Mouse (Mus musculus): ENCODE data around the gene Fgd6. TPM values are rescaled to one million over a fixed set of nuclear protein-coding genes. Genes with fewer than 3 reads are reported as not detected.

Fgd6 gene
- total RNA-seq, 2 experiments from 2014 or later, result 9.4 to 11.7 TPM

- no peak for DNase-seq (ENCODE audit: low spot score in 2 of 2)
Observed at GRCm38 (mm10) chr10:94171440-94172130, 135.8 kb downstream of the Fgd6 start.

GRCm38 (mm10) chr10:94172137-94172536 lies 136.3 kb downstream of the Fgd6 start:
- DNase-seq (ENCODE audit: low spot score in 2 of 2), result no peak

GRCm38 (mm10) chr10:94172706-94173105 lies 136.9 kb downstream of the Fgd6 start:
- DNase-seq (ENCODE audit: low spot score in 2 of 2), result no peak

GRCm38 (mm10) chr10:94174652-94175051 lies 138.9 kb downstream of the Fgd6 start:
- DNase-seq (ENCODE audit: low spot score in 2 of 2), result no peak

GRCm38 (mm10) chr10:94183199-94183598 lies 147.4 kb downstream of the Fgd6 start:
- no peak for DNase-seq (ENCODE audit: low spot score in 2 of 2)

Other genes with a start within 250 kb of the Fgd6 start
- not detected for gene Usp44, start 204.4 kb upstream of the Fgd6 start, total RNA-seq (2021)
- 100 to 1,000 TPM; 103 to 113 TPM for gene Metap2, start 138.9 kb upstream of the Fgd6 start, total RNA-seq (2021)
- 10 to 100 TPM; 78.6 to 81.6 TPM for gene Vezt, start 184 bp upstream of the Fgd6 start, total RNA-seq (2021)
- gene Nr2c1, start 112.0 kb downstream of the Fgd6 start, total RNA-seq (2021), result 1 to 10 TPM; 9.3 to 9.5 TPM
- gene Ndufa12, start 162.7 kb downstream of the Fgd6 start, total RNA-seq (2021), result 100 to 1,000 TPM; 249 to 266 TPM

Measured in left cerebral cortex, adult 18-20 months (tissue).